ENCODE assay signal across 14 mouse cellular contexts in the genomic region with DNA sequence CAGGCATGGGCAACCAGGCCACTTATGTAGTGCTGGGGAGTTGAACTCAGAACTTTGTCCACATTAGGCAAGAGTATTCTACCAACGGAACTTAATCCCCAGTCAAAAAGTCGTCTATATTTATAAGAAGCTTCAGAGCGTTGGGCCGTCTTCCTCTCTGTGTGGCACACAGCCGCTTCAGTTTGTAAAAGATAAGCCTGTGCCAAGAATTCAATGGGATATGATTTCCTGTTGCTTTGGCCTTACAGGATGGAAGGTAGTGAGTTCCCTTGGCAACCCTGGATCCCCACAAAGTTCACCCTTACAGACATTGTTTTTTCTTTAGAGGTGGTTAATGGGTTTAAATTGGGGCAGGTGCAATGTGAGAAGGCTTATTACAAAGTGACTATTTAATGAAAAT. TPM values are rescaled to one million over a fixed set of nuclear protein-coding genes. Genes with fewer than 3 reads are reported as not detected.
DNase-seq lines count a peak whose midpoint lies in the region; ATAC-seq and TF ChIP-seq lines count a peak whose summit lies in the region.
"Had no signal": no experiment of that assay in that cellular context is flagged by ENCODE, and none has a peak within 500 bp of the region (broad histone marks: within the 10 kb centered on the region; RNA-seq: fewer than 3 reads in every experiment).

No protein-coding gene starts in this region.

- no peaks in the 10 kb centered on the region for H3K9me3 ChIP-seq in hindbrain, embryonic 11.5 days (ENCODE audit: control insufficient read depth, low read length)
- H3K9me3 ChIP-seq: embryonic facial prominence, embryonic 13.5 days; forebrain, embryonic 15.5 days had no signal

- no peak overlapping the region for H3K4me2 ChIP-seq in hindbrain, embryonic 11.5 days (replicated peaks; ENCODE audit: low read depth, low read length)
- H3K4me2 ChIP-seq: embryonic facial prominence, embryonic 13.5 days; forebrain, embryonic 15.5 days had no signal

- 0 out of 2 replicates have a peak, but pooled peaks cover 2% of the 10 kb centered on the region for H3K36me3 ChIP-seq in heart, adult 2 months (ENCODE audit: control insufficient read depth, insufficient read depth, low read length)
- no peaks in the 10 kb centered on the region for H3K36me3 ChIP-seq in hindbrain, embryonic 11.5 days (ENCODE audit: control insufficient read depth, insufficient read depth, low read length)
- H3K36me3 ChIP-seq: forebrain, embryonic 15.5 days had no signal

- intact Hi-C loops in heart, adult 2 months (cut with DNase I): no loop called here
- intact Hi-C loops in heart, postnatal 36 days (cut with DNase I): loop anchor here (2.0 kb wide), 1 partner anchor 34 kb away; a partner anchor contains a TSS
- intact Hi-C loops in heart, postnatal 10 days (cut with DNase I): no loop called here

- H3K27me3 ChIP-seq in heart, adult 2 months (ENCODE audit: control insufficient read depth, insufficient read depth, low read length): no peaks in the 10 kb centered on the region
- no peaks in the 10 kb centered on the region for H3K27me3 ChIP-seq in hindbrain, embryonic 11.5 days (ENCODE audit: control insufficient read depth, insufficient read depth, low read length)
- H3K27me3 ChIP-seq: embryonic facial prominence, embryonic 13.5 days; forebrain, embryonic 15.5 days had no signal

- no peak overlapping the region for H3K9ac ChIP-seq in heart, adult 2 months (ENCODE audit: low read depth, low read length)
- no peak overlapping the region for H3K9ac ChIP-seq in hindbrain, embryonic 11.5 days (ENCODE audit: low read depth, low read length)
- H3K9ac ChIP-seq: embryonic facial prominence, embryonic 13.5 days; forebrain, embryonic 15.5 days had no signal

- no peak overlapping the region for H3K4me3 ChIP-seq in heart, adult 2 months
- no peak overlapping the region for H3K4me3 ChIP-seq in brown adipose tissue, adult 24 weeks (ENCODE audit: insufficient read depth, low read depth, low read length)
- no peak overlapping the region for H3K4me3 ChIP-seq in hindbrain, embryonic 11.5 days (ENCODE audit: low read depth, low read length)
- H3K4me3 ChIP-seq: embryonic facial prominence, embryonic 13.5 days; forebrain, embryonic 15.5 days had no signal

- no peak for ATAC-seq in hindbrain, embryonic 11.5 days (ENCODE audit: low FRiP score)
- ATAC-seq: forebrain, embryonic 15.5 days; inflammation-experienced regulatory T-cells, adult 6 months had no signal

- H3K4me1 ChIP-seq in heart, adult 2 months (ENCODE audit: control insufficient read depth, insufficient read depth, low read length): peaks cover 10% of the 10 kb centered on the region
- no peaks in the 10 kb centered on the region; the same call in 1 of the 2 replicates for H3K4me1 ChIP-seq in brown adipose tissue, adult 24 weeks (ENCODE audit: control insufficient read depth, insufficient read depth, insufficient read length, low read length)
- H3K4me1 ChIP-seq in hindbrain, embryonic 11.5 days (replicated peaks; ENCODE audit: control insufficient read depth, insufficient read depth, low read length): no peaks in the 10 kb centered on the region; the same call in 1 of the 2 replicates
- H3K4me1 ChIP-seq: embryonic facial prominence, embryonic 13.5 days had no signal

- TF ChIP-seq EP300 in heart, adult 2 months (IDR thresholded peaks at IDR 0.05; ENCODE audit: insufficient read depth, low read depth, low read length): 0 out of 2 replicates have a peak, but pooled peaks have one; percentile 15

- TF ChIP-seq CTCF in heart, adult 2 months (IDR thresholded peaks at IDR 0.05): no peak

- no peaks in the 10 kb centered on the region for H3K79me2 ChIP-seq in heart, adult 2 months (replicated peaks; ENCODE audit: control insufficient read depth, insufficient read depth, low read length)

- TF ChIP-seq POLR2A in heart, adult 2 months (IDR thresholded peaks at IDR 0.05; ENCODE audit: insufficient read depth, low read depth, low read length): no peak

- 7% methylated on average over 5 of the region's 5 CpGs for WGBS in heart, adult 2 months
- WGBS in hindbrain, embryonic 11.5 days: 80% methylated on average over 5 of the region's 5 CpGs

- DNase-seq in heart, adult 2 months: no peak
- DNase-seq in heart, postnatal 36 days: no peak
- peak; percentile 37 to 43 for DNase-seq in heart, postnatal 10 days
- peak; percentile 38 for DNase-seq in lung, postnatal 14 days
- DNase-seq in hindbrain, embryonic 11.5 days (ENCODE audit: low spot score): no peak
- no peak for DNase-seq in right cerebral cortex, postnatal 4 days
- no peak for DNase-seq in thymus, postnatal 0 days (ENCODE audit: low spot score)
- DNase-seq: cerebellum, postnatal 36 days; layer of hippocampus, postnatal 36 days; thymus, adult 18-20 months had no signal

- H3K27ac ChIP-seq in heart, adult 2 months: peak overlapping the region; percentile 60
- 0 out of 2 replicates have a peak overlapping the region, but pooled peaks have one; percentile 13 for H3K27ac ChIP-seq in brown adipose tissue, adult 24 weeks (replicated peaks; ENCODE audit: low read depth, low read length)
- H3K27ac ChIP-seq in hindbrain, embryonic 11.5 days (ENCODE audit: low read depth, low read length): no peak overlapping the region
- H3K27ac ChIP-seq: embryonic facial prominence, embryonic 13.5 days; forebrain, embryonic 15.5 days had no signal

RNA-seq across cellular contexts. Expression of a gene that starts 22.0 kb away (rescaled TPM):
- 10 to 100 TPM; 26.6 to 33.0 TPM for total RNA-seq in heart, adult 2 months (2021)
- polyA plus RNA-seq in heart, adult 2 months (2012; rRNA removed): 28.3 and 35.6 TPM in 2 replicates
- 10 to 100 TPM; 27.7 to 32.7 TPM for total RNA-seq in heart, postnatal 36 days (2021)
- 18.6 and 37.2 TPM in 2 replicates for polyA plus RNA-seq in brown adipose tissue, adult 24 weeks (2012; ENCODE audit: insufficient read depth, insufficient read length, missing spikeins)
- 10 to 100 TPM; 30.9 to 31.3 TPM for total RNA-seq in heart, postnatal 10 days (2021)
- 49.0 and 49.3 TPM in 2 replicates for polyA plus RNA-seq in hindbrain, embryonic 11.5 days (2014; fragmentation: Nextera tagmentation; extraction: Ambion mirVana)
- 72.7 and 74.5 TPM in 2 replicates for polyA plus RNA-seq in thymus, postnatal 0 days (2015; fragmentation: Nextera tagmentation; extraction: Ambion mirVana)

RNA-seq across cellular contexts. Expression of a gene that starts 33.5 kb away (rescaled TPM):
- 10 to 100 TPM; 16.1 to 19.2 TPM for total RNA-seq in heart, adult 2 months (2021)
- 7.9 and 10.2 TPM in 2 replicates for polyA plus RNA-seq in heart, adult 2 months (2012; rRNA removed)
- 10 to 100 TPM; 18.2 to 21.3 TPM for total RNA-seq in heart, postnatal 36 days (2021)
- polyA plus RNA-seq in brown adipose tissue, adult 24 weeks (2012; ENCODE audit: insufficient read depth, insufficient read length, missing spikeins): 4.5 and 5.5 TPM in 2 replicates
- 10 to 100 TPM; 28.3 to 33.3 TPM for total RNA-seq in heart, postnatal 10 days (2021)
- 18.1 and 19.1 TPM in 2 replicates for polyA plus RNA-seq in hindbrain, embryonic 11.5 days (2014; fragmentation: Nextera tagmentation; extraction: Ambion mirVana)
- polyA plus RNA-seq in thymus, postnatal 0 days (2015; fragmentation: Nextera tagmentation; extraction: Ambion mirVana): 9.4 and 9.5 TPM in 2 replicates

Comparison
In these comparisons a context has a peak if more than half of its experiments do, and no peak if none do; other contexts are left out.
1. DNase-seq: peak in heart, postnatal 10 days (2 of 2) and lung, postnatal 14 days (single experiment); none in heart, adult 2 months (0 of 2), heart, postnatal 36 days (0 of 2), hindbrain, embryonic 11.5 days (single experiment), right cerebral cortex, postnatal 4 days (single experiment) and thymus, postnatal 0 days (single experiment).